Mouse (Mus musculus) cerebellum, adult 11-12 months (tissue): ENCODE measurements at regions not wholly inside any gene's neighbourhood (a gene's known extent, or its start where the extent isn't known, plus 50 kb on each side); places are given as distances from the start of the nearest gene placed in this dataset.
A peak's percentile ranks its signal among the peaks of the same experiment; 100 is the strongest.

Source experiments
- DNase-seq: peaks from one replicate; pipeline ENCODE4 v3.0.0; 2022

GRCm38 (mm10) chr7:69564432-69564831, 802.1 kb downstream of the Nr2f2 start:
- DNase-seq: no peak

- DNase-seq: no peak
Measured at GRCm38 (mm10) chr7:69554776-69555175, 805.7 kb upstream of the Arrdc4 start.

- DNase-seq: no peak
Measured at GRCm38 (mm10) chr7:69553981-69554380, 804.9 kb upstream of the Arrdc4 start.

GRCm38 (mm10) chr7:69536072-69536471, 787.0 kb upstream of the Arrdc4 start:
- no peak for DNase-seq

GRCm38 (mm10) chr7:69513966-69514365, 764.9 kb upstream of the Arrdc4 start:
- DNase-seq: no peak

- DNase-seq: no peak
Measured at GRCm38 (mm10) chr7:69510389-69510788, 761.3 kb upstream of the Arrdc4 start.

- no peak for DNase-seq
Measured at GRCm38 (mm10) chr7:69493062-69493930, 744.3 kb upstream of the Arrdc4 start.

- peak; percentile 3 for DNase-seq
Measured at GRCm38 (mm10) chr7:69490566-69491466, 741.8 kb upstream of the Arrdc4 start.

- DNase-seq: no peak
Measured at GRCm38 (mm10) chr7:69488630-69489029, 739.6 kb upstream of the Arrdc4 start.

GRCm38 (mm10) chr7:69487111-69487510, 738.1 kb upstream of the Arrdc4 start:
- no peak for DNase-seq

- DNase-seq: no peak
Measured at GRCm38 (mm10) chr7:69484552-69484951, 735.5 kb upstream of the Arrdc4 start.
